Mouse (Mus musculus) ES-Bruce4 (cell line): Measurements from ENCODE around the gene Daam1.

Experiments
- CTCF ChIP-seq: IDR thresholded peaks from one replicate; pipeline ENCODE4 v1.8.1; 2011; ENCODE audit warnings: low read depth, low read length
- EP300 ChIP-seq: IDR thresholded peaks from 2 replicates; pipeline ENCODE4 v1.6.1; 2011; ENCODE audit warnings: low read depth, low read length; ENCODE audit not compliant: insufficient read depth
- POLR2A ChIP-seq: IDR thresholded peaks from one replicate; pipeline ENCODE4 v1.8.1; 2011; ENCODE audit warnings: low read length; ENCODE audit not compliant: insufficient read depth

DNA sequence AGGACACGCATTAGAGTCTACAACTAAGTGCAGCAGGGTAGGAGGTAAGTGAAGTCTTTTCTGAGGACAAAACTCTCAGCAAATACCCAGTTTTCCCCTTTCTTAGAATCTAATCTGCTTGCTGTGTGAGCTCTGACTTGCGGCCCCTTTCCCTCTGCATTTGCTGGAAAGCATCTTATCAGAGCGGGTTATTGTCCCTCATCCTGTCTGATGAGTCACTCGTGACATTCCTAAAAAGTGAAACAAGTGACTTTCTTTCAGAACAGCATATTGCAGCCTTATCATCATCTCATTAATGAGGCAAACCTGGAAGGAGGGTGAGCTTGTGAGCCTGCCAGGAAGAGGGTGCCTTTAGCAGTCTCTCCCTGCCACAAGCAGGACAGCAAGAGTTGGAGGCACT lies 68.7 kb downstream of the Daam1 start:
- TF ChIP-seq CTCF: no peak
- no peak for TF ChIP-seq POLR2A
- TF ChIP-seq EP300: no peak
